Mouse (Mus musculus) thymus, postnatal 14 days (tissue): ENCODE measurements around the gene Gnl3.
A peak's percentile ranks its signal among the peaks of the same experiment; 100 is the strongest.

Experiments
- DNase-seq: peaks from one replicate; pipeline ENCODE4 v3.0.0; 2021

Gene Gnl3

GRCm38 (mm10) chr14:31018860-31019291, at the start of gene Gnl3, which contains the start of gene Pbrm1:
TSS of gene Gnl3 (minus strand) at chr14:31019152.
TSS of gene Pbrm1 (plus strand) at chr14:31019138.
- DNase-seq = peak; percentile 98

GRCm38 (mm10) chr14:31062277-31062676, 43.3 kb upstream of the Gnl3 start:
- peak; percentile 15 for DNase-seq

GRCm38 (mm10) chr14:31045817-31046216, 26.9 kb upstream of the Gnl3 start:
- no peak for DNase-seq

DNA sequence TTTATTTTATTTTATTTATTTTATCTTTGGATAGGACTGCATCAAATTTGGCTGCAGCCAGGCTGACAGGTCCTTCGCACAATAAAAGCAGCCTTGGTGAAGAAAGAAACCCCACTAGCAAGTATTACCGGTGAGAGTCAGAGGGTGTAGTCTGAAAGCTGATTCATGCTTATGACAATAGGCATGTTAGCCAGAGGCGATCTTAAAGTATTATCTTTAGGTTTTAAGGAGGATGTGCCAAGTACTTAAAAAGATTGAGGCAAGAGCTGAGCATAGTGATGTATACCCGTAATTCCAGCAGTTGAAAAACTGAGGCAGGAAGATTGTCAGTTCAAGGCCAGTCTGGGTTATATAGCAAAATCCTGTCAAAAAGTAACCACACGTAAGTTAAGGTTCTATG, 26.3 kb upstream of the Gnl3 start:
- DNase-seq = no peak

DNA sequence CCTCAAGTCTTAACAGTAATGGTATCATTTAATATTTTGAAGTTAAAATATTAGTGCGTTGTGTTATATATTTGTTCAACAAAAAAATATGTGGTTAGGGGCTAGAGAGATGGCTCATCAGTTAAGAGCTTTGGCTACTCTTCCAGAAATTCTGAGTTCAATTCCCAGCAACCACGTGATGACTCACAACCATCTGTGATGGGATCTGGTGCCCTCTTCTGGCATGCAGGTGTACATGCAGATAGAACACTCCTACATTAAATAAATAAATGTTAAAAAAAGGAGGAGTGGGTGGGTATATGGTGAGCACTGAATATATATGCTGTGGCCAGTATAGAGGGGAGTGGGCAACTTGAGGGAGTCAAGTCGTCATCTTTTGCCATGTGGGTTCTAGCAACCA, 6.8 kb upstream of the Gnl3 start:
- DNase-seq = peak; percentile 27

DNA sequence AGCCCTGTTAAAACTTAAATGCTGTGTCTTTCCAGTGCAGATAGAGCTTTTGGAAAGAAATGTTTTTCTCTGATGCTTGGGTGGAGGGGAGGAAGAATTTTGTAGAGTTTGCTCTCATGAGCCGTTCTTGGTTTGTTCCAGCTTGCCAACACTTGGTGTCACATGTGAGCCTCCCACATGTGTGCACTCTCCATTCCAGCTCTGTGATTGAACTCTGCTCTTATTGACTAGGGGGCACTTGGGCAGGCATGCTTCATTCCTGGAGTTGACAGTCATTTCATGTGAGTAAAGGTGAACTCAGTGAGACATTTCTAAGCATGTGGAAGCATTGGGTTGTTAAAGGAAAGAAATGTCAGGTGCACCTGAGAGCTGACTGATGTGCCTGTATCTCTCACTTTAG, 3.6 kb upstream of the Gnl3 start:
- no peak for DNase-seq

DNA sequence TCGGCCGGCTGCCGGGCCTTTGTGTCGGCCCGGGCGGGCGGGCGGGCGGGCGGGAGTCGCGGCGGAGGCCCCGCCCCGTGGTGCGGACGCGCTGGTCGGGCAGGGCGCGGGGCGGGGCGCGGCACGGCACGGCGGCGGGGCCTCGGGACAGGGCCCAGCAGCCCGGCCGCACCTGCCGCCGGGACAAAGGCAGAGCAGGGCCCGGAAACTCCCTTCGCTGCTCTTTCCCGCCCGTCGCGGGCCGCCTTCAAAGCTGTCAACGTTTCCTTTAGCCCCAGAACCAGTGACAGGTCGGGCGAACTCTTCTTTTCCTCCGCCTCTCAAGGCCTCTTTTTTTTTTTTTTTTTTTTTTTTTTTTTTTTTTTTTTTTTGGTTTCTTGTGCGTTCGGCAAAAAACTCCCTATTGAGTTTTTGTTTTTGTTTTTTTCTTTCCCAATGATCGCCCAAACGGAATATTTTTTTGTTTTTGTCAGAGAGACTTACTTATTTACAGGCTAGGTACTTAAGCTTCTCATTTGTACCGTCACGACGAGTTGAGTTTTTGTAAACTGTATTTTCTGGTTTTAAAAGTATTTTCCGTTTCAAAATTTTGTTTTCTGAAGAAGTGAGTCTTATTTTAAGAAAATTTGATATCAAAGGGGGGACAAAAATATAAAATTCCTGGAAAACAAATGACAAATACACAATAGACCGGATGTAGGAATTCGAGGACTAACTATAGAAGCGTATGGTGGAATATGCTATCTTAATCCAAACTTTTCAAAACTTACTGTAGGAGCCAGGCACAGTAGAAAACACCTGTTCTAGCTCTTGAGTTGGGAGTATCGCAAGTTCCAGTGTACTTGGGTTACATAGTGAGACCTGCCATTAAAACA, 616 bp upstream of the Gnl3 start:
- peak; percentile 90 for DNase-seq

DNA sequence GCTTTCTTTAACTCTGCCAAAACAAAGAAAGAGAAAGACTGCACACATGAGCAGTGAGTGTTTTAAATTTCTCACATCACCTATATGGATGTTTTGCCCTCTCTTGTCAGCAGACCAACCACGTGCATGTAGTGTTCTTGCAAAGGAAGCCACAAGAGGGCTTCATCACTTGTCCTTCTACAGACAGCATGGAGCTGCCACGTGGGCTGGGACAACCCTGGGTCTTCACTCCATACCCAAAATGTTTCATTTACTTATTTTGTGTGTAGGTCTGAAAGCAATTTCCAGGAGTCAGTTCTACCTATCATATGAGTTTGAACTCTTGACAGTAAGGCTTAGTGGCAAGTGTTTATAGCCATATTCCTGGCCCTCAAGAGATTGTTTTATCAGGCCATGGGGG, 1.1 kb downstream of the Gnl3 start:
- DNase-seq = peak; percentile 32

- DNase-seq = no peak
Observed at GRCm38 (mm10) chr14:31016063-31016462, 2.9 kb downstream of the Gnl3 start.

DNA sequence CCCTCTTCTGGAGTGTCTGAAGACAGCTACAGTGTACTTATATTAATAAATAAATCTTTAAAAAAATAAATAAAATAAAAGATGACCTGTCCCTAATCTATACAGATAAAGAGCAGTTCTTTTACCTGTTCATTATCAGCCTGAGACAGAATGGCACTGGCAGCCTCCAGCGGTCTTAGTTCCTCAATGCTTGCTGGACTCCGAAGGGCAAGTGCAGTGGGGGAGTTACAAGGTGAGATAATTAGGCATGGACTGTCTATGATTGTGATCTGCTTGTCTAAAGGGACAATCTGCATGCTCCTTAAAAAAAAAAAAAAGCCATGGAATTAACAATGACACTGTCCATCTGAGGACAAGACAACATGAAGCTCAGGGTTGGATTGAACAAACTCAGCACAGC, 5.0 kb downstream of the Gnl3 start:
- DNase-seq = no peak

- DNase-seq = no peak
Observed at GRCm38 (mm10) chr14:31011588-31011987, 7.4 kb downstream of the Gnl3 start.

DNA sequence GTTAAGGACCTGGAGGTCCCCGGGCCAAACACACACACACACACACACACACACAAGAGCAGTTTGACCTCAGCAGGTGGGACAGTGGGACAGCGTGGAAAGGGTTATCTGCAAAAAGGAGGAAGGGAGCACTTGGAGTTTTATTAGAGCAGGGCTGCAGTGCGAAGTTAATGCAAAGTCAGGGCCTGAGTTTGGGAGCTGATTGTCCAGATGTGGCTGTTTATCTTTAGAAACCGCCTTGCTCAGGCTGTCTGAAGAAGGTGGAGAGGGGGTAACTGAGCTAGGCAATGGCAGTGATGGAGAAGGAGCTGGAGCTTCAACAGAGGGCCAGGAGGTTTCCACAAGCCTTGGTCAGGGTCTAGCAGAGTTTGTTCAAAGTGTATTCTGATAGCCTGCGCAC, 12.2 kb downstream of the Gnl3 start:
- no peak for DNase-seq

DNA sequence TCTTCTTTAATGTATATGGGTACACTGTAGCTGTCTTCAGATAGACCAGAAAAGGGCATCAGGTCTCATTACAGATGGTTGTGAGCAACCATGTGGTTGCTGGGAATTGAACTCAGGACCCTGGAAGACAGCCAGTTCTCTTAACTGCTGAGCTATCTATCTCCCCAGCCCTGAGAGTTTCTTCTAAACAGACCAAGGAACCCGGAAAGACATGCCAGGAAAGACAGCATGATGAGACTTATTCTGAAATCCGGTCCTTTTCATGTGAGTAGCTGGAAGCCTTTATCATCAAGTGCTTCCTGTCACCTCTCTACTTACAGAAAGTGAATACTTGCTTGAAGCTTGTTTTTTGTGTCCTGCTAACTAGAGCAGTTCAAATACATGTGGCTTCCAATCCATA, 14.4 kb downstream of the Gnl3 start:
- no peak for DNase-seq

- peak; percentile 88 for DNase-seq
Observed at GRCm38 (mm10) chr14:31001307-31002205, 17.4 kb downstream of the Gnl3 start, which contains the start of the genes Glt8d1 and Spcs1. TSS of gene Glt8d1 (plus strand) at chr14:31001400. TSS of gene Spcs1 (minus strand) at chr14:31001672.

DNA sequence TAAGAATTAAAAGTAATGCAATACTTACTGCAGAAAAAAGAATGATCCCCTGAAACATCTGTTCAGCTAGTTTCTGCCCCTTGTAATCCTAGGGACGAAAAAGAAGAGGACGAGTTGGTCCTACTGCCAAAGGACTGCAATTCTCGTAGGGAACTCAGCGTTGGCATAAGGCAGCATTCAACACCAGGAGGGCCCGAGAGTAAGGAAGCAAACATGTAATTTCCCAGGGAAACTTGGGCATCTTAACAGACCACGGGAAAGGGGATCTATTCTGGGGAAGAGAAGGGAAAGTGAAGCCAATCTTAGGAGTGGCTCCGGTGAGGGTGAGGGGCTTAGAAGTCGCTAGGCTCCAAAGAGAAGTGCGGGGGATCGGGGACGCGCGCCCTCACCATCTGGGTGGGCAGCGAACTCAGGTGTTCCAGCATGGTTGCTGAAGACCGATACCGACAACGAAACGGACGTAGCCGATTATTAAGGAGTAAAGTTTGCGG, 18.1 kb downstream of the Gnl3 start:
- DNase-seq = no peak

DNA sequence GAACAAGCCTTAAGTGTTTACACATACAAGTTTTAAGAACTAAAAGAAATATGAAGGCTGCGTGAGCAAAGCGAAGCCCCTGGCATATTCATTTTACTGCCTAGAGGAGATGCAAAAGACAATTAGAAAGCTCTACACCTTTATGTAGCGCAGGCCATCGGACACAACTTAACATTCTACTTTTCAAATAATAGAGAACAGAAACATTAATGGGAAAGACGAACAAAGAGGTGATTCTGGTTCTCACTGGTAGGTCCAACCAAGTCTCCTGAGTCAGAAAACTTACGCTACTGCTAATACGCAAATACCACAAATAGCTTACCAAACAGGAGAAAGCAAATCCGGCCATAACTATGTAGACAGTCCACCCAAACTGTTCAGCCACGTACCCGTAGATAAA, 18.6 kb downstream of the Gnl3 start:
- DNase-seq = no peak

GRCm38 (mm10) chr14:30996417-30996816, 22.5 kb downstream of the Gnl3 start:
- no peak for DNase-seq

DNA sequence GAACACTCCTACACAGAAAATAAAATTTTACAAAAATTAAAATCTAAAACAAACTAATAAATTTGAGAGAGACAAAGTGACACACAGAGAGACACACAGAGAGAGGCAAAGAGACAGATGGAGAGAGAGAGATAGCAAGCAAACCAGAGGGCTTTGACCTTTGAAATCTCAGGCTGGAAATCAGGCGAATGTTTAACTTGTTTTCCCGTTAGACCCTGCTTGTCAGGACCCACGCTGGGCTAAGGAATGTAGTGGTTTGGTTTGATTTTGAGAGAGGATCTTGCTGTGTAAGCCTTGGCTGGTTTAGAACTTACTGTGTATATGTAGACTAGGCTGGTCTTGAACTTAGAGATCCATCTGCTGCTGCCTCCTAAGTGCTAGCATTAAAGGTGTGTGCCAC, 42.7 kb downstream of the Gnl3 start:
- DNase-seq = no peak

DNA sequence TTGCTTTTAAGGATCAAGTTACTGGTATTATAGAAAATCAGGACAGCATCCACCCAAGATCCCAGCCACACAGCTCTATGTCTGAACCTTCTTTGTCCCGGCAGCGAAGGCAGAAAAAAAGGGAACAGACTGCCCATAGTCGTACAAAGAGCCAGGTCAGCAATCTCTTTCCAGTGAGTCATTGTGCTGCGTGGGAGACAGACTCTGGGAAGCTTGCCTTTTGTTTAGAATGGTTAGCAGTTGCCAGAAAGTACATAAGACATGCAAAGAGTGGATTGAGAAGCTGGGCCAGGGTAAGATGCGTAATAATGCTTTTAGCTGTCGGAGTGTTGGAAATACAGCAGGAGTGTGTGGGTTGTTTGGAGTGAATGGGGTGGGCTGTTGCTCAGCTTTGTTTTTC, 44.7 kb downstream of the Gnl3 start:
- no peak for DNase-seq
